Mouse (Mus musculus) MEL-GATA-1-ER (cell line): ENCODE results near the gene Abhd17a.

Experiments
- DNase-seq: peaks from one replicate; pipeline ENCODE4 v3.0.0-alpha.2; 2012; ENCODE audit warnings: low read depth; ENCODE audit errors: extremely low read depth

The Abhd17a gene

GRCm38 (mm10) chr10:80548428-80549006 is 41.6 kb downstream of the Abhd17a start:
- no peak for DNase-seq

GRCm38 (mm10) chr10:80547539-80547938 is 42.6 kb downstream of the Abhd17a start:
- DNase-seq, result no peak

GRCm38 (mm10) chr10:80546945-80547344 is 43.2 kb downstream of the Abhd17a start:
- no peak for DNase-seq

DNA sequence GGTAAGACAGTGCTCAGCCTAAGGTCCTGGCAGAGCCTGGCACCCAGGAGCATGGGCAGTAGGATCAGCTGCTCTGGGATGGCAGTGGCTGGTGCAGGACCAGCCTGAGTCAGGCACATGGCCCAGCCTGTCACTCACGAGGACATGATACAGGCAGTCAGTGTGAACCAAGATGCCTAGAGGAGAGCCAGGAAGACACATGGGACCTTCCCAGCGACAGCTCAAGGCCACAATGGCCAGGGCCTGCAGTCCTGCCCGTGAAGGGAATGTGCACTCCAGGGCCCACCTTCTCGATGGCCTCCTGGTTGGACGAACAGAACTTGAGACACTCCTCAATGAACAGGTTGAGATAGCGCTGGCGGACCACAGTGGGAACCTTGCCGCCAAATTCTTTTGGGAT is 44.6 kb downstream of the Abhd17a start:
- DNase-seq, result no peak

- no peak for DNase-seq
Observed at GRCm38 (mm10) chr10:80543873-80544272, 46.3 kb downstream of the Abhd17a start.

DNA sequence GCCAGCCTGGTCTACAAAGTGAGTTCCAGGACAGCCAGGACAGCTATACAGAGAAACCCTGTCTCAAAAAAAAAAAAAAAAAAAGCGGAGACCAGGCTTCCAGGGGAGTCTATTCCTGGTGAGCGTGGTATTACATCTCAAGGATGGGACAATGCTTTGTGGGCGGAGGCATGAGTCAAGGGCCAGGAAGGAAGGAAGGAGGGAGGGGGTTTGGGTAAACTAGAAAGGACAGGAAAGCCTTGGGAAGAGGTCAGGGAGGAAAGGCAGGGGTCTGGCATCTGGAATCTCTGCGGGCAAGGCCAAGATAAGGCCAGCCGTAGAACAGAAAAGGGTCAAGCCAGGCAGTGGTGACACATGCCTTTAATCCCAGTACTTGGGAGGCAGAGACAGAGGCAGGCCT is 50.6 kb downstream of the Abhd17a start:
- DNase-seq, result no peak

DNA sequence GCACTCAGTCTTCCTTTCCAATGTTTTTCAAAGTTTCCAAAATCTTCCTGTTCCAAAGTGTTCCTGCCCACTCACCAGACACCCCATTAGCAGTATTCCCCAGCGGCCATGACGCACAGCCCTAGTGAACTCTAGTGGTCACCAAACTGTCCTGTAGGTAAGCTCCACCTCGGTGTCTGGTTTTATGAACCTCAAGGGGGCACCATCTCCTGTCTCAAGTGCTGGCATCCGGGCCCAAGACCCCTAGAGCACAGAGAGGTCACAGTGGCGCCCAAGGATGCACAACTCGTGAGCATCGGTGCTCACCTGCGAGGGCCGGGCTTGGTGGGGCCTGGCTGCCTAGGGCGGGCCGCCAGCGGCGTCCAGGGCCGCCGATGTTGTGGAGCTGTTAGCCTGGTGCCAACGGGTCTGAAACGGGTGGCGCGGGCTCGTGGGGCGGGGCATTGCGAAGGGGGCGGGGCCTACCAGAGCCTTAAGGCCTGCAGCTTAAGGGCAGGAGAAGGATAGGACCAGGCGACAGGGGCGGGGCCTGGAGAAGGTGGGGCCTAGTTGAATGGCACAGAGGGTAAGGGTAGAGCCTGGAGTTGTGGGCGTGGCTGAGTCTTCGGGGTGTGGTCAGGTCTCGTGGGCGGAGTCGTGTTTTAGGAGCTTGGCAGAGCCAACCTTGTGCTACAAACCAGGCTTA is 51.3 kb downstream of the Abhd17a start, which contains the start of gene Atp8b3:
Gene Atp8b3, minus strand, starts transcription at position 415 of the 685 bp plus-strand sequence.
- peak; percentile 92 for DNase-seq

GRCm38 (mm10) chr10:80538180-80538579 is 52.0 kb downstream of the Abhd17a start:
- no peak for DNase-seq

DNA sequence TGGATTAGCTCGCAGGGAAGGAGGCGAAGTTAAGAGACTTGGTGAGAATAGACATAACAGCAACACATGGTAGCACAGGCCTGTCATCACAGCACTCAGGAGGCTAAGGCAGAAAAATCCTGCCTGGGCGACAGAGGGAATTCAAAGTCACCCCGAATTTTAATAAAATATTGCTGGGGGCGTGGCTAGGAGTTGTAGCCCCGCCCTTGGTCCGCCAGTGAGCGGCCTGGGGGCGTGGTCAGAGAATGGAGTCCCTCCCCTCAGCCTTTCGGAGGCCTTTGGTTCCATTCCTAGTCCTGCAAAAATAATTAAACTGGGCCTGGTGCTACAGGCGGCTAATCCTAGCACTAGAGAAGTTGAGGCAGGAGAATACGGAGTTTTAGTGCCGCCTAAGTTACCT is 54.4 kb downstream of the Abhd17a start:
- DNase-seq, result peak; percentile 29

DNA sequence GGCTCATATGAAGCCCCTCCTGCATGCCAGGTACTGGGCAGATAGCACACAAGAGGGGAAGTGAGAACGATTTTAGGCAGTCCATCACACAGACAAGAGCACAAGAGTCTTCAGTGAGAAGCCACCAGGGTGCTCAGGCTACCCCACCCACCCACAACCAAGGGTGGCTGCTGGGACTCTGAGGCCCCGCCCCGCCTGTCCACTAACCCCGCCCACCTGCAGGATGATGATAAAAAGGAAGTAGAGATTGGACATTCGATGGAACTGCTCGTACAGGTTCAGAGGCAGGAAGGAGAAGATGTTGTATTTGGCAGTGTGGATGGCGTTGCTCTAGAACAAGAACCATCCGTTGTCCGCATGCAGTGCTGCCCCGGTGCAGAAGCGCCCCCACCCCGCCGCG is 55.1 kb downstream of the Abhd17a start:
- peak; percentile 50 for DNase-seq

- peak; percentile 74 for DNase-seq
Observed at GRCm38 (mm10) chr10:80533704-80534103, 56.4 kb downstream of the Abhd17a start.
